Mouse (Mus musculus) heart, postnatal 0 days (tissue): ENCODE results near the gene Zswim9.
"Not testable (repeated sequence)": the region's sequence is repeated elsewhere in the genome, so short reads cannot be mapped to it uniquely, and the experiment has no call there.

Experiments used
- CTCF ChIP-seq: IDR thresholded peaks from 2 replicates; pipeline ENCODE4 v1.5.1; 2016; ENCODE audit warnings: antibody characterized with exemption, control low read depth, low read depth
- EP300 ChIP-seq: IDR thresholded peaks from 2 replicates; pipeline ENCODE4 v1.6.1; 2016; ENCODE audit warnings: antibody characterized with exemption, low read depth

DNA sequence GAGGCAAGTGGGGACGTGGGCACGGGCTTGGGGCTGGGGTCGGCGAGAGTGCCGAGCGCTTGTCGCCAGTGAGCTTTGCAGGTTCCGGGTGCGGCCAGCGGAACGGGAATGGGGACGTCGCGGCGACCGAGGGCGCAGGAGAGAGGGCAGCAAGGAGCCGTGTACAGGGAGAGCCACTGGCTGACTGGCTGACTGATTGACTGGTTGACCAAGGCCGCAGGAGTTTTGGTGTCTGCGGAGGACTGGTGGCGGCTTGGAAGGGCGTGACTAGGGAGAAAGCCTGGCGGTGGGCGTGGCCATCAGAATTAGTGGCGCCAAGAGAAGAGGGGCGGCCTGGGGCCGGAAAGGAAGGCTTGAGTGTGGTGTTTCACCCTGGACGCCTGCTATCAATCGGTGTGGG is 436 bp upstream of the Zswim9 start:
- TF ChIP-seq CTCF, EP300: not testable (repeated sequence)
